Mouse (Mus musculus) spleen, postnatal 14 days (tissue): ENCODE measurements around the gene D430041D05Rik.
"Not testable (repeated sequence)": the region's sequence is repeated elsewhere in the genome, so short reads cannot be mapped to it uniquely, and the experiment has no call there.

ENCODE experiments used
- DNase-seq, 2 experiments: peaks; one replicate each; pipeline ENCODE4 v3.0.0; 2021 to 2022; ENCODE audit warnings: low spot score in 2 of 2

Gene D430041D05Rik

DNA sequence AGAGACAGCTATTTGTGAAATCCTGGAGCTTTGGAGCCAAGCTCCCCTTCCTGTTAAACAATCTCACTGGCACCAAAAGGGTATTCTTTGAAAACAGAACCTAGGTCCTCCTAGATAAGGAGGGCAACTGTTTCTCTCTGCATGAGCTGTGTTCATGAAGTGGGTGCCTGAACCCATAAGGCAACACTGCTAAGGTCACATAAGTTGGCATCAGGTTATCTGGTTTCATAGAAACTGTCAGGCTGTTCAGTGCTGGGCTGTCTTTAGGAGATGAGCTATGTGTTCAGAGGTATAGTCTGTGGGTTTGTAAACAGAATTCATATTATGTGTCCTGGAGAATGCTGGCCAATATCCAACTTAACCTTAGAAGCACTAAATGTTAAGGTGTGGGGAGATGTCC is 293.6 kb downstream of the D430041D05Rik start:
- DNase-seq, result not testable (repeated sequence)

DNA sequence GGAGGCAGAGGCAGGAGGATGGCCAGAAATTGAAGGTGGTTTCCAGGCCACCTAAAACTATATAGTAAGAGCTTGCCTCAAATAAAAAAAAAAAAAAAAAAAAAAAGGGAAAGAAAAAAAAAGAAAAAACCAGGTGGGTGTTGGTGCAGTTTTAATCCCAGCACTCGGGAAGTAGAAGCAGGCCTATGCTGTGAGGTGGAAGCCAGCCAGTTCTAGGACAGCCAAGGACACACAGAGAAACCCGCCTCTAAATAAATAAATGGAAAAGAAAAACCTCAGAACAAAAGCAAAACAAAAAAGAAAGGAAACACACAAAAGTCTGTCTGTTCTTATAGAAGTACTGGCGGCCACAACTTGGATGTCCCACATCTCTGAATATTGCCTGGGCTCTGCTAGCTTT is 295.9 kb downstream of the D430041D05Rik start:
- DNase-seq, result no peak

DNA sequence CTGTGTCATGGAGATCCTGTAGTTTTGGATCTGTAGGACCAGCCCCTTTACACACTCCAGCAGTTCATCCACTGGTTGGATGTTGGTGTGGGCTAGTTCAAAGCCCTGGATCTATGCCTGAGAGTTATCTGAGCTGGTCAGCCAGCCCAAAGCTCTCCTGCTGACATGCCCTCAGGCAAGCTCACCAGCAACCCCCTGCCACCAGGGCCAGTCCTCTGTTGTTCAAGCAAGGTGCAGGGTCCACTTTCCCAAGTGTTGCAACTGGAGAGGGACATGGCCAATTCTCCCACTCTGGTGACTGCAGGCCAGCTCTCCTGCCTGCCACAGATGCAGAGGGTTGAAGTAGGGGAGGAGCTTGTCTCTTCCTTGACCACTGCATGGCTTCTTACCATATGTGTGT is 297.2 kb downstream of the D430041D05Rik start:
- not testable (repeated sequence) for DNase-seq

DNA sequence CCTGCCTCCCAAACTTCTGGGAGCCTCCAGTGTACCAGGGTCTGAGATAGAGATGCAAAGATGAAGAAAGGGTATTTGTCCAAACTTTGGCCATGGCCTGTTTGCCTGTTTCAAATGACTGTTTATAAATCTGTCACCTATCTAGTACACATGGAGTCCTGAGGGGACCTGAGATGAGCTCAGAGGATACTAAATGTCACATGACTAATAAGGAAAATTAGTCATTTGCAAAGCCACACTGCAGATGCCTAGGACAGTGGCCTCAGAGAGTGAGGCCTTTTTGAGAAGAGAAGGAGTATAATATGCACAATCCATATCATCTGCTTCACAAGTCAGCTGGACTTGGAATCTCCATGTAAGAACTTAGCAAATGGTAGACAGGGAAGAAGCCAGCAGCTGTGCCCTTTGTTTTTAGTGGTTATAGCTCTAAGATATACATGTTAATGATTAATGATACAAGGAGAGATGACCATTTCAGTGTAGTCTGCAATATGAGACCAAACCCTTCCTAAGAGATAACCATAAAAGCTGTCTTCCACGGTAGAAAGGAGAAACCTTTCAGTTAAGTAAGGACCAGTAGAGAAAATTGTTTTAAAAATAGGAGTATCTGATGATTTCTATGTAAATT is 299.5 kb downstream of the D430041D05Rik start:
- not testable (repeated sequence) for DNase-seq

DNA sequence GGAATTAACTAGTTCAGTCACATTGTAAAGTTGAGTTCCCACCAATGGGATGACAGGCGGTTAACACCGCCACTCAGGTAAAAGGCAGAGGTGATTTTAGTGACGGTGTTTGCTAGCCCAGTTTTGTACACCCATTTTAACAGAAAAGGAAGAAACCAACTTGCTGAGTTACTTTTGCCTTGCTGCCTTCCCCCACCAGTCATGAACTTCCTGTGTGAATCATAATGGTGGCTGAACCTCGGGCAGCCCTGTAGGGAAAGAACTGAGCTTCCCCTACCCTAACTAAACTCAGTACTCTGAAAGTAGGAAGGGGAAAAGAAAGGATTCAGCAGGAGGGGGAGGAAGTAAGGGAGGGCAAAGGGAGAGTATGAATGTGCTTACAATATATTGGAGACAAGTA is 300.8 kb downstream of the D430041D05Rik start:
- no peak for DNase-seq

DNA sequence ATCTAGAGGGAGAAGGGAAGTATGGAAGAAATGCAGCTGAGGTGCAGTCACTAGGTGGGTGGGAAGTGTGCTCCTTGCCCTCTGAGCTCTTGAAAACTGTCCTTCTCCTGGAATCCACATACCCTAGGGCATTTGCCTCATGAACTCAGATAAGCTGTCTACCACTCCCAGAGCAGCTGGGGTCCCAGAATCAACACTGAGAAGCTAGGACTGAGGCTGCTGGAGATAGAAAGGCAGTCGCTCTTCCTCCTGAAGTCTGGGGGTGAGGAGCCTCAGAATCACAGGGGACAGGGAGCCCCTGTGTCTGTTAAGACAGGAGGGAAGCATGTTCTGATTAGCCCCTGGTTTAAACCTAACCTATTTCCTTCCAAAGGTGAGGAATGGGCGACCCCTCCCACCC is 301.3 kb downstream of the D430041D05Rik start:
- DNase-seq, result no peak

DNA sequence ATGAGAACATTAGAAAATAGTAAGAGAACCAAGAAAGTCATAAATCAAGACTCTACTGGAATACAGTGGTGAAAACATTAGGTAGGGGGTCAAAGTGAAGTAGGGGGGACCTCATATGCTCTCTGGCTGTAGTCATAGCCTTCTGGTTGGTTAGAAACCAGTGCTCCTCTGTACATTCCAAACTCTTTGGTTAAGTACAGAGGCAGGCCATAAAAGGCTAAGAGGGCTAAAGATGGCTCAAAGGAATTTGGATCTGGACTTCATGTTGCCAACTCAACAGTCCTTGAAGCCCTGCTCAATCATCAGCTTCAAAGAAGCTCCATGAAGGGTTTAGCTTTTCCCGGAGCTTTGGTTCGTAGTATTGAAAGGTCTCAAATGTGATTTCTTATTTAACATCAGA is 301.8 kb downstream of the D430041D05Rik start:
- not testable (repeated sequence) for DNase-seq

DNA sequence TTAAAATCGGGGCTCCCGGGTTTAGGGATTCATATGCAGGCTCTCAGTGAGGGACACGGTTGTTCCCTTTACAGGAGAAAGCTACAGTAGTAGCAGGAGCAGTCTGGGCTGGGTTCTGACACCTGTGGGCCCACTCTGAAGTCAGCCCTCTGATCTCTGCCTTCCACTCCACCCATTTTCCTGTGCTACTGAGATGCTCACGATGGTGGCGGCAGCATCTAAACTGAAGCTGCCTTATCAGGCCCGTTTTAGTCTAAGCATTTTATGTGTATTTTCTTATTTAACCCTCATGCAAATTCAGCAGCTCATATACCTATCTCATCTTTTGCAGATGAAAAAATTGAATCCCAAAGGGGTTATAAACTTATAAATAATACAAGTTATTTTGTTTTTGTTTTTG is 306.0 kb downstream of the D430041D05Rik start:
- no peak for DNase-seq

DNA sequence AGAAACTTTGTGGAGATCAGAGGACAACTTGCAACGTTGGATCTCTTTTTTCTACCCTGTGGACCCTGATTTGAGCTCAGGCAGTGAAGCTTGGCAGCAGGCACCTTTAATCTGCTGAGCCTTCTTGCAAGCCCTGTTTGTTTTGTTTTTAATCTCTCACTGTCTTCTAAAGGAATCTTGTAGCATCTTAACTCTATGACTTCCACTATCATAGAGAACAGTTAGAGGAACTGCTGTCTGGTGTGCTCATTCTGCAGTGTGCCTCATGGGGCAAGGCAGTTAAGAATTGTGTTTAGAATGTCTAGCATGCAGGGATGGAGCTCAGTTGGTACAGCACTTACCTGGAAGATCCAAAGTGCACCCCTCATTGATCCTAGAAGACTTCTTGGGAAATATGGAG is 310.9 kb downstream of the D430041D05Rik start:
- no peak for DNase-seq

DNA sequence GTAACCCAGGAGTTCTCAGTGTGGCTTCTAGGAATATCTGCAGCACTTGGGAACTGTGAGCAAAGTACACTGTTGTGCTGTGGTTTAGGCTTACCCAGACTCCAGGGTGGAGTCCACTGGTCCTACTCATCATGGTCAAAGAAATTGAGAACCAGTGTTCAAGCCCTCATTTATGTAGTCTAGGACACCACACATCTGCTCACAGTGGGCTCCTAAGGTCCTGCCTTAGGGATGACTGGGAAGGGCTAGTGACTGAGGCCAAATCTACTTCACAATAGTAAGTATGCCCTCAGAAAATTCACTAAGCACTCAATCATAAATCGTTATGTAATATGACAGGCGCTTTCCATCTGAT is 311.6 kb downstream of the D430041D05Rik start:
- DNase-seq, result no peak

DNA sequence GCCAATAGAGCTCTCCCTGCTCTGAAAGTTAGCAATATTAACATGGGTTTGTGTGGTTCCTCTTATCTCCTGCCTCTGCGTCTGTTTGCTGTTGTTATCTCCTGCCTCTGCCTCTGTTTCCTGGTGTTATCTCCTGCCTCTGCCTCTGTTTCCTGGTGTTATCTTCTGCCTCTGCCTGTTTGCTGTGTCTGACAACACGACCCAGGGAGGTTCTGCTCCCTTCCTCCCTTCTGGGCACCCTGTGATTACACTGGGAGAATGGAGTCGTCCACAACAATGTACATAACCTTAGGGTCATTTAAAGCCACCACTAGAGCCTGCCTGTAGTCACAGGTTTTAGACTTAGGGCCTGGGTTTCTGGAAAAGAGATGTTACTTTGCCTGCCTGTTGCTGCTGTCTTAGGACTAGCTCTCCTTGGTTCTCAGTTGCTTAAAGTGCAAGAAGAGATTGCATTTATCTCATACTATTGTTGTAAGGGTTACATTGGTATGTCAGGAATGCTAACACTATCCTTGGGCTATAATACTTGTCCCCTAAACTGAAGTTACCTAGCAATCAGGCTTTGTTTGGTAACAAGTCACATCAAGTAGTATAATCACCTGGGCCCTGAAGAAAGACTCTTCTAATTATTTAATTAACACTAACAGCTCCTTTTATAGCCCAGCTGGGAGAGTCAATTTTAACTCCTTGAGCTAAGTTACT is 312.1 kb downstream of the D430041D05Rik start:
- DNase-seq, result no peak

DNA sequence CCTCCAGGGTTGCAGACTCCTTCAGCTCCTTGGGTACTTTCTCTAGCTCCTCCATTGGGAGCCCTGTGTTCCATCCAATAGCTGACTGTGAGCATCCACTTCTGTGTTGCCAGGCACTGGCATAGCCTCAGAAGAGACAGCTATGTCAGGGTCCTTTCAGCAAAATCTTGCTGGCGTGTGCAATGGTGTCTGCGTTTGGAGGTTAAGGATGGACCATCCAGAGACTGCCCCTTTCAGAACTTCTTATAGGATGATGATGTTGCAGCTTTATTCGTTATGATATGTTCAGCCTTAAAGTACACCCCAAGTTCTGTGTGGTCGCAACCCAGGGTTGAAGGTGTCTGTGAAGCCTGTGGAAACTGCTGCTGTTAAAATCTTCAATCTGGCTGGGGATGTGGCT is 313.4 kb downstream of the D430041D05Rik start:
- DNase-seq, result not testable (repeated sequence)

DNA sequence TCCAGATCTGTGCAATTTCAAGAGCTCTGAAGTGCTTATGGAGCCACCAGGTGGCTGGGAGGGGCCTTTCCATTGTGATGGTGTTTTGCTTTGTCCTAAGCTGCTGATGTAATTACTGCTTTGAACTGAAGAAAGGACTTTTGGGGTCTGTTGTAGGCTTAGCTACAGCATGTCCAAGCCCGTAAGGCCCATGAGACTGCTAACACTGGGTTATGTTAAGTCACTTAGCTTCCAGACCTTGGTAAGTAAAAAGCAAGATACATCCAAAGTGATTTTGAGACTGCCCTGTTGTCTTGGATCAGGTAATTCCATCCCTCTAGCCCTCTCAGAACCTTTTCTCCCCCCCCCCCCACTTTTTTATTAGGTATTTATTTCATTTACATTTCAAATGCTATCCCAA is 314.0 kb downstream of the D430041D05Rik start:
- not testable (repeated sequence) for DNase-seq

DNA sequence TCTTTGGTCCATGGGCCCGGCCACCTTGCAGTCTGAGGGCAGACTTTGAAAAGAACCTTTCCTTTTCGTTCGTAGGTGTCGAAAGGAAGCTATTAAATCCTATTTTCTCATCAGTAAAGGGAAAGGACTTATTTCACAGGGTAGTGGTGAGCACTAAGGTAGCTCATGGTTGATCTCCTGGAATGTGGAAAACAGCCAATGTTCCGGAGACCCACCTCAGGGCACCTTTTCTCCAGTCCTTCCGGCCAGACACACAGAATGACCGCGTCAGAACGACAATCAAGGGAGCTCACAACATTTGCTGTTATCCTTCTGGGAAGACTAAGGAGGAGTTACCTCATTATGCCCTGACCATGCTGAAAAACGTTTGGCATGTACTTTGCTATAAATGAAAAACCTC is 314.6 kb downstream of the D430041D05Rik start:
- no peak for DNase-seq

DNA sequence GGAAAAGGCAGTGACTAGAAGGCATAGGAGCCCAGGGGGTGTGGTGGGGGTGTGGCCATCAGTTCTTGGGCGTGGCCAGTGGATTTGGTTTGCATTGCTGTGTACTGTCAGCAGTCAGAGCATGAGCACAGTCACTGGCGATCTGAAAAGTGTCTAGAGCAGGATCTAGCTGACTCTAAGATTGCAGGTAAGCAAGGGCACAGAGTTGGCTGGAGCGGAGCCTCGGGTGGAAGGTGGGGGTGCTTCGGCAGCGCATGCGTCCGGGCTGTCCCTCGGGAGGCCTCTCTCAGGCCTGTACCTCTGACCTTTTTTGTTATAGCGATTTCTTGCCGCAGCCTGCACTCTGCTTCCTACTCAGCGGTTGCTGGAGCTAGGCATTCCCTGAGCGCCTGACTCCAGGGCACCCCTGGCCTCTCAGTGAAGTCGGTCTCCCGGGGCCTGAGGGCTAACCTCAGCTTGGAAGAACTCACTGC is 315.0 kb downstream of the D430041D05Rik start, which contains the start of gene Cd59a:
Gene Cd59a, plus strand, starts transcription at position 61 of the 473 bp plus-strand sequence.
- peak; percentile 77 for DNase-seq

DNA sequence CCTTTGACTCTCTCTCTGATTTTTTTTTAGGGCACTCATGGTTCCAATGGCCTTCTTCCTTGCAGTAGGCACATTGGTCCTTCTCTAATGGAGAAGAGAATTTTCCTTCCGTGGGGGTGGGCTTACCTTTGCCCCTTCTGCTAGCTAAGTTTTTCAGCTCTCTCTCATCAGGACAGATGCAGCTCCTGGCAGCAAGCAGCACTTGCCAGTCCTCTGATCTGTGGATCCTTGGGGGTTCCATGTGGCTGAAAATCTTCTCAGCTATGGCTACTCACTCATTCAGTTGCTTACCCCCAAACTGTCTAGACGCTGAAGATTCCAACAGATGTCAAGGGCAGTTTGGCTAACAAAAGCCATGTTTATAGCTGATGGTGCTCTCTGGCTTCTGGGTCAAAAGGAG is 317.5 kb downstream of the D430041D05Rik start:
- no peak for DNase-seq
